Mouse (Mus musculus) MEL (cell line): ENCODE measurements around the gene Odf2l. TPM values are rescaled to one million over a fixed set of nuclear protein-coding genes. Genes with fewer than 3 reads are reported as not detected.

Source experiments
- DNase-seq: peaks from one replicate; pipeline ENCODE4 v3.0.0; 2011; ENCODE audit warnings: low read depth, low spot score
- H3K27ac ChIP-seq: 2 replicates; pipeline ENCODE4 v1.5.1; 2012; ENCODE audit warnings: low read depth, mild to moderate bottlenecking, control low read depth, low read length, moderate library complexity; ENCODE audit not compliant: control insufficient read depth
- H3K27me3 ChIP-seq, 2 experiments: fragments of 150-350 bp in 1 of 2; sonication (generic) in 1 of 2; 2 replicates each; pipeline ENCODE4 v1.6.1; 2012; ENCODE audit warnings: low read length in 2 of 2, mild to moderate bottlenecking in 2 of 2, improper control_type of control experiment in 1 of 2, moderate library complexity in 1 of 2; ENCODE audit not compliant: insufficient read depth in 2 of 2, control insufficient read depth in 1 of 2
- H3K36me3 ChIP-seq, 2 experiments: 2 replicates each; pipeline ENCODE4 v1.6.1; 2012 to 2014; ENCODE audit warnings: low read length in 2 of 2, improper control_type of control experiment in 1 of 2, inconsistent platforms in 1 of 2, mild to moderate bottlenecking in 1 of 2; ENCODE audit not compliant: insufficient read depth in 2 of 2, control insufficient read depth in 1 of 2
- H3K4me1 ChIP-seq, 2 experiments: fragments of 150-350 bp in 1 of 2; sonication (generic) in 1 of 2; 2 replicates each; pipeline ENCODE4 v1.6.1; 2012; ENCODE audit warnings: low read length in 2 of 2, improper control_type of control experiment in 1 of 2, mild to moderate bottlenecking in 1 of 2; ENCODE audit not compliant: insufficient read depth in 2 of 2, control insufficient read depth in 1 of 2
- H3K4me3 ChIP-seq, 2 experiments: fragments of 150-350 bp in 1 of 2; sonication (generic) in 1 of 2; 2 replicates each; pipeline ENCODE4 v1.5.1; 2012; ENCODE audit warnings: low read depth in 2 of 2, low read length in 2 of 2, mild to moderate bottlenecking in 2 of 2, moderate library complexity in 2 of 2, control low read depth in 1 of 2, improper control_type of control experiment in 1 of 2; ENCODE audit not compliant: control insufficient read depth in 1 of 2, insufficient read depth in 1 of 2
- H3K79me2 ChIP-seq: 2 replicates; pipeline ENCODE4 v1.6.1; 2012; ENCODE audit warnings: mild to moderate bottlenecking, low read length, moderate library complexity; ENCODE audit not compliant: control insufficient read depth, poor library complexity, insufficient read depth
- H3K9ac ChIP-seq: 2 replicates; pipeline ENCODE4 v1.6.1; 2012; ENCODE audit warnings: low read depth, mild to moderate bottlenecking, control low read depth, low read length, moderate library complexity; ENCODE audit not compliant: control insufficient read depth, poor library complexity, severe bottlenecking
- H3K9me3 ChIP-seq: fragments of 150-350 bp; sonication (generic); replicated peaks from 2 replicates; pipeline ENCODE4 v1.6.1; 2012; ENCODE audit warnings: mild to moderate bottlenecking, low read length, improper control_type of control experiment, moderate library complexity; ENCODE audit not compliant: insufficient read depth
- CHD1 ChIP-seq: IDR thresholded peaks from 2 replicates; pipeline ENCODE4 v1.6.1; 2012; ENCODE audit warnings: low read depth, mild to moderate bottlenecking, inconsistent platforms, low read length, improper control_type of control experiment
- E2F4 ChIP-seq: IDR thresholded peaks from 2 replicates; pipeline ENCODE4 v1.6.1; 2011; ENCODE audit warnings: low read depth, low read length, improper control_type of control experiment, borderline replicate concordance
- ELF1 ChIP-seq: IDR thresholded peaks from 2 replicates; pipeline ENCODE4 v1.6.1; 2014; ENCODE audit warnings: low read depth, mild to moderate bottlenecking, inconsistent platforms, low read length, improper control_type of control experiment, moderate library complexity
- GATA1 ChIP-seq: IDR thresholded peaks from 2 replicates; pipeline ENCODE4 v1.6.1; 2011; ENCODE audit warnings: low read depth, low read length, improper control_type of control experiment
- MXI1 ChIP-seq: IDR thresholded peaks from 2 replicates; pipeline ENCODE4 v1.6.1; 2011; ENCODE audit warnings: mild to moderate bottlenecking, low read depth, low read length, improper control_type of control experiment
- MYB ChIP-seq: IDR thresholded peaks from 2 replicates; pipeline ENCODE4 v1.6.1; 2011; ENCODE audit warnings: mild to moderate bottlenecking, low read depth, low read length, improper control_type of control experiment
- NELFE ChIP-seq: IDR thresholded peaks from 2 replicates; pipeline ENCODE4 v1.6.1; 2011; ENCODE audit warnings: low read depth, low read length, improper control_type of control experiment
- POLR2A ChIP-seq, 2 experiments: IDR thresholded peaks; 2 replicates each; pipeline ENCODE4 v1.6.1; 2011 to 2012; ENCODE audit warnings: low read length in 2 of 2, mild to moderate bottlenecking in 2 of 2, control low read depth in 1 of 2, improper control_type of control experiment in 1 of 2, low read depth in 1 of 2, moderate library complexity in 1 of 2; ENCODE audit not compliant: control insufficient read depth in 1 of 2, insufficient read depth in 1 of 2, poor library complexity in 1 of 2
- POLR2AphosphoS2 ChIP-seq: IDR thresholded peaks from 2 replicates; pipeline ENCODE4 v1.6.1; 2011; ENCODE audit warnings: low read length, improper control_type of control experiment
- POLR2AphosphoS5 ChIP-seq: IDR thresholded peaks from 2 replicates; pipeline ENCODE4 v1.6.1; 2012; ENCODE audit warnings: low read depth, borderline replicate concordance, mild to moderate bottlenecking, inconsistent platforms, low read length, moderate library complexity, mixed read lengths
- TAL1 ChIP-seq: IDR thresholded peaks from 2 replicates; pipeline ENCODE4 v1.6.1; 2012; ENCODE audit warnings: mild to moderate bottlenecking, inconsistent platforms, low read length, moderate library complexity, mixed read lengths
- TBP ChIP-seq: IDR thresholded peaks from 2 replicates; pipeline ENCODE4 v1.8.0; 2011; ENCODE audit warnings: low read depth, low read length, improper control_type of control experiment
- USF1 ChIP-seq: IDR thresholded peaks from 2 replicates; pipeline ENCODE4 v1.6.1; 2014; ENCODE audit warnings: low read depth, mild to moderate bottlenecking, inconsistent platforms, low read length, improper control_type of control experiment, moderate library complexity
- ZMIZ1 ChIP-seq: IDR thresholded peaks from 2 replicates; pipeline ENCODE4 v1.6.1; 2012; ENCODE audit warnings: low read depth, mild to moderate bottlenecking, inconsistent platforms, low read length, improper control_type of control experiment, moderate library complexity
- ZNF384 ChIP-seq: IDR thresholded peaks from 2 replicates; pipeline ENCODE4 v1.6.1; 2012; ENCODE audit warnings: low read depth, mild to moderate bottlenecking, inconsistent platforms, low read length, improper control_type of control experiment
- polyA plus RNA-seq, 2 experiments: library from polyadenylated mRNA; stranded (reverse) in 1 of 2; unstranded in 1 of 2; fragments of >175 nt in 1 of 2; fragments of >200 nt in 1 of 2; gene quantifications; 2 replicates each; pipeline versions ENCODE4 v1.2.1 to v1.2.4; 2012; ENCODE audit warnings: low replicate concordance in 2 of 2, low read depth in 1 of 2; ENCODE audit not compliant: insufficient read length in 2 of 2, insufficient read depth in 1 of 2, missing spikeins in 1 of 2
- total RNA-seq: library from RNA; depleted of rRNA; stranded (reverse); fragments of 300-350 nt; gene quantifications from 2 replicates; pipeline ENCODE4 v1.2.3, GENCODE M21; 2012

The Odf2l gene
- total and polyA plus RNA-seq, 3 experiments, result 12.6 to 15.0 TPM; not detected in 1

DNA sequence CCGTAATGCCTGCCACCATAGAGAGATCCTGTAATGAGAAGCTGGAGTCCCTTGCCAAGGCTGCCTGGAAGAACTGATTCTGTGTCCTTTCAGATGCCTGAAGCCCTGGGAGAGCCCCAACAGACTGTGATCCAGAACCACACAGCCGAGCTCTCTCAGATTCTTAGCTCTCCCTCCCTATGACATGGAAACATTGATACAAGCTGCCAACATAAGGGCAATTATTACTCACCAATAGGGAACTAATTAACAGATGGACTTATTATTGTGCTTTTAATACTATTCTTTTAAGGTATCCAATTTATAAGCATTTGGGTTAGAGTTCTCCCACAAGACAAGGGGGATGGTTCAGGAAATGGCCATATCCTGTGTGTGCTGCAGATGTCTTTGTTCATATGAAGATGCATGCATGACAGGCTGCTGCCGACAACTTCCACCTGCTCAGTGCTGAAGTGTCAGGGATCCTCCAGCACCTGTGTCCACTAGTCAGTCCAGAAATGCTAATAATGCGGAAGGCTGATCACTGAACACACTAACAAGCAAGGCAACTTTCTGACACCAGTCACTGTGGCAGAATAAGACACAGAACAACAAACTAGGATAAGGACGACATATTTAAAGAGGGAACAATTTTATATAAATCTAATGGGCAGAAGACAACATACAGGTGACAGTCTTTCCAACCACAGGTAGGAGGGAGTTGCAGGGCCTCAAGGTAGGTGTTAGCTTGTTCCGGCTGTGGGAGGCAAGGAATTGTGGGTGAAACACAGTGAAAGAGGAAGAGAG, 52.4 kb downstream of the Odf2l start:
- Histone ChIP-seq H3K9ac (no peak overlapping the region), H3K9me3 (no peaks in the 10 kb centered on the region), H3K4me1 (0 out of 4 replicates have a peak, but pooled peaks cover 0 to 3% of the 10 kb centered on the region in 2 experiments), H3K27me3 (no peaks in the 10 kb centered on the region), H3K4me3 (no peak overlapping the region), H3K27ac (no peak overlapping the region), H3K36me3 (0 out of 4 replicates have a peak, but pooled peaks cover 0 to 2% of the 10 kb centered on the region in 2 experiments), H3K79me2 (no peaks in the 10 kb centered on the region)
- TF ChIP-seq GATA1 (no peak), ZMIZ1 (no peak), TBP (no peak), CHD1 (no peak), POLR2AphosphoS5 (no peak), MYB (no peak), ELF1 (no peak), POLR2A (IDR thresholded peaks at IDR 0.05; ENCODE audit: control insufficient read depth in 1 of 2, insufficient read depth in 1 of 2, low read depth in 1 of 2, low read length in 2 of 2, poor library complexity in 1 of 2) (no peak), POLR2AphosphoS2 (no peak), MXI1 (no peak)
- DNase-seq, result no peak

DNA sequence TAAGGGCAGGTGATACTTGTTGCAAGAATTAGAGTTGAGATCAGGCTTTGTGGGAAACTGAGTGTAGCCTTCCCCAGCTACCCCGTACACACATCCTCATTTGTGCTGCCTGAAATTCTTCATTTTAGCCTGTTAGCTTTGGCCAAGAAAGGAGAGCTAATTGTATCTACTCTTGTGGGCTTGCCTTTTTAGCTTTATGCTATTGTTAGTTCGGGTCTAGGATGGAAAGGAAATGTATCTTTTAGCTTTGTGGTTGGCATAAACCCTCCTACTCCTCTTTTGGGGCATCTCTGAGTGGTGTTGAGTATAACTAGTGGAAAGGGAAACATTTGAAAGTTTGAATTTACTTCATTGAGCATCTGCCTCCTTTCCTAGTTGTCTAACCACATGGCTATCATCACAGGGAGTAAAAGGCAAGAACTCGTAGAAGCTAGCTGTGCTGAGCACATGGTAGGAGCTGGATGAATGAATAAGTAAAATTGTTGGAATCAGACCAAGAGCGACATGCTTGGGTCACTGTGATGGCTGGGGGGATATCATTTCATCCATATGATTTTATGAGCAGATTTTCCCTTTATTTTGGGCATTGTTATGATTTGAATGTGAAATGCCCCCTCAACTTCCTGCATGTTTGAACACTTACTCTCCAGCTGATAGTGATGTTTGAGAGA, 53.1 kb downstream of the Odf2l start:
- no peak overlapping the region for H3K27ac ChIP-seq
- no peaks in the 10 kb centered on the region for H3K9me3 ChIP-seq
- no peak for DNase-seq
- H3K4me1 ChIP-seq, result 0 out of 4 replicates have a peak, but pooled peaks cover 0 to 3% of the 10 kb centered on the region in 2 experiments
- H3K4me3 ChIP-seq, result no peak overlapping the region
- TF ChIP-seq TAL1, result no peak
- TF ChIP-seq ZNF384, result no peak
- no peak for TF ChIP-seq NELFE
- no peak for TF ChIP-seq USF1
- TF ChIP-seq E2F4, result no peak
- TF ChIP-seq, all 39 proteins: peak for 0
- H3K9ac ChIP-seq, result no peak overlapping the region
- H3K79me2 ChIP-seq, result no peaks in the 10 kb centered on the region
- no peaks in the 10 kb centered on the region for H3K36me3 ChIP-seq
- H3K27me3 ChIP-seq, result no peaks in the 10 kb centered on the region
